Mouse (Mus musculus) macrophage (primary cell): ENCODE measurements around the gene Bphl. TPM values are rescaled to one million over a fixed set of nuclear protein-coding genes. Genes with fewer than 3 reads are reported as not detected.

ENCODE experiments used
- H3K27ac ChIP-seq: fragments of 350-480 bp; formaldehyde crosslinking; 2 replicates; pipeline ENCODE4 v1.9.0; 2021
- H3K36me3 ChIP-seq: fragments of 350-480 bp; formaldehyde crosslinking; 2 replicates; pipeline ENCODE4 v1.9.0; 2021; ENCODE audit errors: inconsistent target
- H3K4me3 ChIP-seq: fragments of 350-480 bp; formaldehyde crosslinking; 2 replicates; pipeline ENCODE4 v1.9.0; 2021; ENCODE audit errors: inconsistent target
- H3K79me2 ChIP-seq: fragments of 350-480 bp; formaldehyde crosslinking; 2 replicates; pipeline ENCODE4 v1.9.0; 2021; ENCODE audit errors: inconsistent target
- WGBS: methylation state at CpG from one replicate; pipeline ENCODE4 v1.1.7; 2026; ENCODE audit warnings: inconsistent platforms; ENCODE audit not compliant: missing documents; 5-methylcytosine and 5-hydroxymethylcytosine counted together
- polyA plus RNA-seq: library from polyadenylated mRNA; stranded (reverse); fragments of 250-400 nt; gene quantifications from 3 replicates; pipeline ENCODE4 v1.2.4, GENCODE M21; 2018; ENCODE audit warnings: inconsistent platforms

The Bphl gene
- polyA plus RNA-seq, 1 experiment from 2014 or later: 16.8 TPM

DNA sequence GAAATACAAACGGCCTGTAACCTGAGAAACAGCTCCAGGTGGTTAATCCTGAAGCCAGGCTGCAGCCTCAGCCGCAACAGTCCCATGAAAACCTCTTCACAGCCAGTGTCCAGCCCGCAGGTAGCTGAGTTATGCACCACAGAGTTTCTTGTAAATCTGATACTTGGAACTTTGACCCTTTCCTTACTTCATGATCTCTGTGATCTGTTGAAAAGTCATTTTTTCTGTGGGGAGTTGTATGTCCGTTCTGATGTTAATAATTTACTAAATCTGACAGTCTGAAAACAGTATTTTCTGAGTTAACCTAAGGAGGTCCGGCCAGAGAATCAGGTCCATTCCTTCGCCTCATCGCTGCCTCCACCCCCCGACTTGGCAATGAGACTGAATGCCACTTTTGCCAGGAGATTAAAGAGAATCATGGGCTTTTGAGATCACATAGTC, 1.5 kb downstream of the Bphl start:
- no peak overlapping the region for H3K27ac ChIP-seq
- no peaks in the 10 kb centered on the region for H3K36me3 ChIP-seq
- H3K4me3 ChIP-seq: no peak overlapping the region
- WGBS: 93% methylated on average over 8 of the region's 8 CpGs
- H3K79me2 ChIP-seq: peaks cover 15% of the 10 kb centered on the region; the same call in 1 of the 2 replicates

- no peak overlapping the region for H3K27ac ChIP-seq
- no peak overlapping the region for H3K4me3 ChIP-seq
- WGBS: 96% methylated on average over 3 of the region's 3 CpGs
Observed at GRCm38 (mm10) chr13:34040091-34040490, 2.7 kb downstream of the Bphl start.

GRCm38 (mm10) chr13:34043716-34044393, 6.5 kb downstream of the Bphl start:
- H3K36me3 ChIP-seq: no peaks in the 10 kb centered on the region
- H3K27ac ChIP-seq: no peak overlapping the region
- H3K4me3 ChIP-seq: no peak overlapping the region
- H3K79me2 ChIP-seq: peaks cover 2% of the 10 kb centered on the region; the same call in 1 of the 2 replicates
- WGBS: 56% methylated on average over 7 of the region's 7 CpGs

More at GRCm38 (mm10) chr13:34040091-34040490, 2.7 kb downstream of the Bphl start:
- Histone ChIP-seq H3K36me3 (no peaks in the 10 kb centered on the region), H3K79me2 (peaks cover 15% of the 10 kb centered on the region; the same call in 1 of the 2 replicates)

GRCm38 (mm10) chr13:34045511-34046249, 8.3 kb downstream of the Bphl start:
- 79% methylated on average over 5 of the region's 5 CpGs for WGBS
- no peak overlapping the region for H3K4me3 ChIP-seq
- H3K36me3 ChIP-seq: no peaks in the 10 kb centered on the region
- H3K27ac ChIP-seq: no peak overlapping the region
- H3K79me2 ChIP-seq: no peaks in the 10 kb centered on the region

DNA sequence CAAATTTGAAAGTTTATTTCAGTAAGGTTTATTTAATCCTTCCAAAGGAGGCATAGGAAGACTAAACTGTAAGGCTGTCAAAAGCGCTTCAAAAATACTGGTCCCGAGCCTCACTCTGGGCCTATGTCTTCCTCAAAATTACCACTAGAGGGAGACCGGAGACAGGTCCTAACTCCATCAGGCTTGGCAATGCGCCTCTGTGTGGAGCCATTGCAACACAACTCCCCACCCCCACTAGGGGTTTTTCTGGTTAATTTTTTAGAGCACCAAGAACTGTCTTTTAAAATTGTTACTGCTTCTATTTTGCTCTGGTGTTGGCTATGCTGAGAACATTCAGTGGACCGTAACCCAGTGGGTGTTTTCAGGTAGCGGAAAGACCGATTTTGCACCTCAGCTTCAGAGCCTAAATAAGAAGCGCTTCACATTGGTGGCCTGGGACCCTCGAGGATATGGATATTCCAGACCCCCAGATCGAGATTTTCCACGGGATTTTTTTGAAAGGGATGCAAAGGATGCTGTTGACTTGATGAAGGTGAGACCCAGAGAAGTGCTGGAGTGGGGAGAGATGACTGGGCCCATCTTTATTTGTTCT, 9.1 kb downstream of the Bphl start:
- H3K36me3 ChIP-seq: no peaks in the 10 kb centered on the region
- 46% methylated on average over 11 of the region's 11 CpGs for WGBS
- H3K79me2 ChIP-seq: no peaks in the 10 kb centered on the region
- H3K4me3 ChIP-seq: no peak overlapping the region
- H3K27ac ChIP-seq: no peak overlapping the region

- H3K79me2 ChIP-seq: no peaks in the 10 kb centered on the region
Observed at GRCm38 (mm10) chr13:34047526-34047925, 10.1 kb downstream of the Bphl start.

GRCm38 (mm10) chr13:34050479-34050878, 13.1 kb downstream of the Bphl start:
- WGBS: 31% methylated on average over 8 of the region's 8 CpGs
- Histone ChIP-seq H3K4me3 (no peak overlapping the region), H3K27ac (peak overlapping the region; percentile 96), H3K79me2 (no peaks in the 10 kb centered on the region), H3K36me3 (no peaks in the 10 kb centered on the region)

More at GRCm38 (mm10) chr13:34047526-34047925, 10.1 kb downstream of the Bphl start:
- H3K4me3 ChIP-seq: no peak overlapping the region
- no peak overlapping the region for H3K27ac ChIP-seq
- no peaks in the 10 kb centered on the region for H3K36me3 ChIP-seq
- WGBS: 91% methylated on average over 3 of the region's 3 CpGs

GRCm38 (mm10) chr13:34051692-34052091, 14.3 kb downstream of the Bphl start:
- Histone ChIP-seq H3K27ac (peak overlapping the region; percentile 96), H3K4me3 (no peak overlapping the region), H3K79me2 (no peaks in the 10 kb centered on the region), H3K36me3 (no peaks in the 10 kb centered on the region; the same call in 1 of the 2 replicates)
- WGBS: 33% methylated on average over 3 of the region's 3 CpGs

- no peak overlapping the region for H3K4me3 ChIP-seq
- no peaks in the 10 kb centered on the region; the same call in 1 of the 2 replicates for H3K36me3 ChIP-seq
- H3K79me2 ChIP-seq: no peaks in the 10 kb centered on the region
- H3K27ac ChIP-seq: no peak overlapping the region
- 90% methylated on average over 13 of the region's 13 CpGs for WGBS
Observed at GRCm38 (mm10) chr13:34053673-34054282, 16.4 kb downstream of the Bphl start.

- H3K36me3 ChIP-seq: no peaks in the 10 kb centered on the region; the same call in 1 of the 2 replicates
- 90% methylated on average over 4 of the region's 4 CpGs for WGBS
Observed at GRCm38 (mm10) chr13:34054391-34054790, 17.0 kb downstream of the Bphl start.

GRCm38 (mm10) chr13:34054983-34055382, 17.6 kb downstream of the Bphl start:
- whole genome bisulfite sequencing: 84% methylated on average over 3 of the region's 3 CpGs
- Histone ChIP-seq H3K27ac (no peak overlapping the region), H3K36me3 (no peaks in the 10 kb centered on the region; the same call in 1 of the 2 replicates), H3K79me2 (no peaks in the 10 kb centered on the region), H3K4me3 (no peak overlapping the region)

More at GRCm38 (mm10) chr13:34054391-34054790, 17.0 kb downstream of the Bphl start:
- Histone ChIP-seq H3K79me2 (no peaks in the 10 kb centered on the region), H3K4me3 (no peak overlapping the region), H3K27ac (no peak overlapping the region)

GRCm38 (mm10) chr13:34057252-34057651, 19.9 kb downstream of the Bphl start:
- no peak overlapping the region for H3K4me3 ChIP-seq
- no CpG with 5 or more reads among the region's 1 CpGs for WGBS
- no peak overlapping the region for H3K27ac ChIP-seq
- H3K79me2 ChIP-seq: no peaks in the 10 kb centered on the region
- no peaks in the 10 kb centered on the region; the same call in 1 of the 2 replicates for H3K36me3 ChIP-seq

GRCm38 (mm10) chr13:34060061-34060460, 22.7 kb downstream of the Bphl start:
- no peak overlapping the region for H3K4me3 ChIP-seq
- no peaks in the 10 kb centered on the region; the same call in 1 of the 2 replicates for H3K36me3 ChIP-seq
- H3K79me2 ChIP-seq: no peaks in the 10 kb centered on the region
- no peak overlapping the region for H3K27ac ChIP-seq
- 93% methylated on average over 8 of the region's 9 CpGs for WGBS

- H3K79me2 ChIP-seq: no peaks in the 10 kb centered on the region
- no peak overlapping the region for H3K4me3 ChIP-seq
- 99% methylated on average over 10 of the region's 10 CpGs for WGBS
- no peaks in the 10 kb centered on the region for H3K36me3 ChIP-seq
- H3K27ac ChIP-seq: no peak overlapping the region
Observed at GRCm38 (mm10) chr13:34062466-34062865, 25.1 kb downstream of the Bphl start.
